Mouse (Mus musculus) heart, postnatal 0 days (tissue): ENCODE results near the gene Gm45140.

Experiments
- CTCF ChIP-seq: IDR thresholded peaks from 2 replicates; pipeline ENCODE4 v1.5.1; 2016; ENCODE audit warnings: antibody characterized with exemption, control low read depth, low read depth
- EP300 ChIP-seq: IDR thresholded peaks from 2 replicates; pipeline ENCODE4 v1.6.1; 2016; ENCODE audit warnings: antibody characterized with exemption, low read depth

DNA sequence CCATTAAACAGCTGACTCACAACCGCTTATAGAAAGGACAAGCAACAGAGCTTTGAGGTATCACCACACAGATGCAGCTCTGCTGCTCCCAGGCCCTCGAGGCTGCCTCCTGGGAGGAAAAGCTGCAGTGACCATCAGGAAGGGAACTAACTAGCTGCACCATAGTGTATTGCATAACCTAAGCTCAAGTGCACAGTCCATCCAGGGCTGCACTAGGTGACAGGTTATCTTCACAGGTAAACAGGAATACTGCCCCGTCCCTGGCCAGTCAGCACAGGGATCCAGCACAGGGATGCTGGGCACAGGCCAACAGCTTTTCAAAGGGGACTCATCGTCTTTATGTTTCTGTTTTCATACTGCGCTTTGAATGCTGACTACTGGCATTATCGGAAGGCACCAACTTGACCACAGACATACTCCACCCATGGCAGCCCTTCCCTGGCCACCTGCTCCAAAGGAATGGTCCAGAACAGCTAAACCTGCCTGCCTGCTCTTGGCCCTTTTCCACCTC is 25.9 kb downstream of the Gm45140 start:
- no peak for TF ChIP-seq CTCF
- no peak for TF ChIP-seq EP300
